Mouse (Mus musculus) hindbrain, embryonic 12.5 days (tissue): Measurements from ENCODE around the gene Chst8. TPM values are rescaled to one million over a fixed set of nuclear protein-coding genes. Genes with fewer than 3 reads are reported as not detected.
A peak's percentile ranks its signal among the peaks of the same experiment; 100 is the strongest.

Experiments used
- ATAC-seq: fragments of 200-750 bp; cut with Nextera tagmentation; 2 replicates; pipeline ENCODE4 v1.8.0; 2017; ENCODE audit warnings: moderate TSS enrichment; ENCODE audit not compliant: low FRiP score
- H3K27ac ChIP-seq: fragments of 300-500 bp; sonication (generic); 2 replicates; pipeline ENCODE4 v1.5.1; 2016; ENCODE audit warnings: mild to moderate bottlenecking
- H3K27me3 ChIP-seq: fragments of 300-500 bp; sonication (generic); 2 replicates; pipeline ENCODE4 v1.6.1; 2016; ENCODE audit warnings: mild to moderate bottlenecking
- H3K36me3 ChIP-seq: fragments of 300-500 bp; sonication (generic); 2 replicates; pipeline ENCODE4 v1.6.1; 2016; ENCODE audit warnings: mild to moderate bottlenecking
- H3K4me1 ChIP-seq: fragments of 300-500 bp; sonication (generic); 2 replicates; pipeline ENCODE4 v1.6.1; 2016
- H3K4me2 ChIP-seq: fragments of 300-500 bp; sonication (generic); replicated peaks from 2 replicates; pipeline ENCODE4 v1.6.1; 2016; ENCODE audit warnings: mild to moderate bottlenecking
- H3K4me3 ChIP-seq: fragments of 300-500 bp; sonication (generic); 2 replicates; pipeline ENCODE4 v1.5.1; 2016; ENCODE audit warnings: mild to moderate bottlenecking
- H3K9ac ChIP-seq: fragments of 300-500 bp; sonication (generic); 2 replicates; pipeline ENCODE4 v1.6.1; 2016; ENCODE audit warnings: mild to moderate bottlenecking, moderate library complexity
- H3K9me3 ChIP-seq: fragments of 300-500 bp; sonication (generic); replicated peaks from 2 replicates; pipeline ENCODE4 v1.6.1; 2016; ENCODE audit warnings: mild to moderate bottlenecking
- WGBS: fragments of 180-500 bp; shearing (Covaris S2); methylation state at CpG from one replicate; pipeline ENCODE4 v1.1.7; 2016; 5-methylcytosine and 5-hydroxymethylcytosine counted together
- polyA plus RNA-seq: library from polyadenylated mRNA; unstranded; fragments of >200 nt; fragmentation: Nextera tagmentation; extraction: Ambion mirVana; gene quantifications from 2 replicates; pipeline ENCODE4 v1.2.1, GENCODE M21; 2016

Chst8 gene
- 22.4 and 24.7 TPM in 2 replicates for polyA plus RNA-seq

- WGBS: 1% methylated on average over 61 of the region's 65 CpGs
- Histone ChIP-seq H3K9me3 (no peaks in the 10 kb centered on the region), H3K27ac (peak within 1 kb of the TSS; percentile 75)
Observed at GRCm38 (mm10) chr7:34812531-34813111, at the start of gene Chst8. Gene Chst8 (minus strand): TSS chr7:34812711.

GRCm38 (mm10) chr7:34858291-34858690, 45.8 kb upstream of the Chst8 start:
- Histone ChIP-seq H3K27me3 (no peaks in the 10 kb centered on the region), H3K4me3 (no peak overlapping the region), H3K9ac (no peak overlapping the region), H3K27ac (no peak overlapping the region), H3K9me3 (no peaks in the 10 kb centered on the region), H3K36me3 (no peaks in the 10 kb centered on the region), H3K4me1 (peaks cover 7% of the 10 kb centered on the region; the same call in 1 of the 2 replicates), H3K4me2 (no peak overlapping the region)
- WGBS: 67% methylated on average over 2 of the region's 2 CpGs
- no peak for ATAC-seq

More at GRCm38 (mm10) chr7:34812531-34813111, at the start of gene Chst8:
- Histone ChIP-seq H3K4me1 (peaks cover 42% of the 10 kb centered on the region), H3K4me2 (peak within 1 kb of the TSS; percentile 95), H3K4me3 (peak within 1 kb of the TSS; percentile 62), H3K36me3 (no peaks in the 10 kb centered on the region), H3K9ac (peak within 1 kb of the TSS; percentile 71), H3K27me3 (peaks cover 65% of the 10 kb centered on the region)
- peak; percentile 81 for ATAC-seq

DNA sequence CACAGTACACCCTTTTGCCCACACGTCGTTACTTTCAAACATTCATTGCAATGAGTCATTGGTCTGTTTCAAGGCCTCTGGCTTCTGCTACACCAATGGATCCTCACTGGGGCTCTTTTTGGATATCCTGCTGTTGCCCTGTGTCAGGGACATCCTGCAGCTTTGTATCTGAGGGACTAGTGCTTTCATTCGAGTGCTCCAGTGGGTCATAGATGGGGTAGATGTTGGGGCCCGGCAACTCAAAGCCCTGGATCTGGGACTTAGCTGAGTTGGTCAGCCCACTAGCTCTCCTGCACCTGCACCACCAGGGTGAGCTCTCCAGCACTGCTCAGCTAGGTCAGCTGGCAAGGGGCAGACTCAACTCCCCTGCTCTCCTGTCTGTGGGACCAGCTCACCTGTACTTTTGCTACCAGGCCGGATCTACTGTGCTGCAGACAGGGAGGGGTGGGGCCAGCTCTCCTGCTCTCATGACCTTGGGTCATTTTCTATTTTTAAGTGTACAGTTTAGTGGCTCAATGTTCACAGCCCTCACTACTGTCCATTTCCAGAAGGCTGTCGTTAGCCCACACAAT, 42.4 kb upstream of the Chst8 start:
- WGBS: 83% methylated on average over 6 of the region's 6 CpGs
- Histone ChIP-seq H3K4me1 (peaks cover 7% of the 10 kb centered on the region; the same call in 1 of the 2 replicates), H3K4me3 (no peak overlapping the region), H3K36me3 (no peaks in the 10 kb centered on the region), H3K9ac (no peak overlapping the region), H3K9me3 (no peaks in the 10 kb centered on the region; the same call in 1 of the 2 replicates), H3K4me2 (no peak overlapping the region), H3K27ac (no peak overlapping the region), H3K27me3 (no peaks in the 10 kb centered on the region)
- no peak for ATAC-seq

DNA sequence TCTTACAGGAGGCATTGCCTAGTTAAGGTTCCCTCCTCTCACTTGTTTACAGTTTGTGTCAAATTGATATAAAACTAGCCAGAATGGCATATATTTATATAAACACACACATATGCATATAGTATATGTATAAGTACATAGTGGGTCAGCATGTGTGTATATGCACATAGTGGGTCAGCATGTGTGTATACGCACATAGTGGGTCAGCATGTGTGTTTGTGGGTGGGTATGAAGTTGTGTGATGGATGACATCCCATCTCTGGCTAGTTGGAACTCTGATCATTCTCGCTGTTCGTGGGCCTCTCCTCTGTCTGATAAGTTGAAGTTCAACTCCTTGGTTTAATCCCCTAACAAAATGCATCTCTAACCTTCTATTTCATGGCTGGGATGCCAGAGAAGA, 40.9 kb upstream of the Chst8 start:
- H3K9me3 ChIP-seq: no peaks in the 10 kb centered on the region; the same call in 1 of the 2 replicates
- 92% methylated on average over 3 of the region's 3 CpGs for WGBS

DNA sequence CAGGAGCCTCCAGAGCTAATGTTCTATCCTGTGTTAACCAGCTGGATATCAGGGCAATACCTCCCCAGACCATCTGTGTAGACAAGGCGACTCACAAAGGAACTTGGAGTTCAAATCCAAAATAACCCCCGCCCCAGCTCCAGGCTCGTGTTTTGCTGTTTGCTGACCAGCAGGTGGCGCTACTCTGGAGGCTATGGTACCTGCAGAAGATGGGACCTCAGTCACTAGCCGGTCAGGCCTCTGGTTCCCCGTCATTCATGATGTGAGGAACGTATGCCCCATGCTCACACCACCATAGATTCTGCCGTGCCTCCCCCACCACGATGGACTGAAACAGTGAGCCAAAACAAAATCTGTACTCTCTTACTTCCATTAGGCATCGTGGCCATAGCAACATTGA, 37.1 kb upstream of the Chst8 start:
- WGBS: 34% methylated on average over 10 of the region's 10 CpGs
- Histone ChIP-seq H3K4me2 (no peak overlapping the region), H3K36me3 (no peaks in the 10 kb centered on the region), H3K9ac (no peak overlapping the region), H3K27ac (no peak overlapping the region), H3K4me1 (peaks cover 13% of the 10 kb centered on the region), H3K4me3 (no peak overlapping the region), H3K9me3 (no peaks in the 10 kb centered on the region; the same call in 1 of the 2 replicates), H3K27me3 (no peaks in the 10 kb centered on the region)
- no peak for ATAC-seq

More for the DNA sequence above, 40.9 kb upstream of the Chst8 start:
- no peak overlapping the region for H3K27ac ChIP-seq
- H3K4me2 ChIP-seq: no peak overlapping the region
- no peak overlapping the region for H3K9ac ChIP-seq
- no peaks in the 10 kb centered on the region for H3K27me3 ChIP-seq
- ATAC-seq: no peak
- H3K36me3 ChIP-seq: no peaks in the 10 kb centered on the region
- peaks cover 5% of the 10 kb centered on the region for H3K4me1 ChIP-seq
- H3K4me3 ChIP-seq: no peak overlapping the region

DNA sequence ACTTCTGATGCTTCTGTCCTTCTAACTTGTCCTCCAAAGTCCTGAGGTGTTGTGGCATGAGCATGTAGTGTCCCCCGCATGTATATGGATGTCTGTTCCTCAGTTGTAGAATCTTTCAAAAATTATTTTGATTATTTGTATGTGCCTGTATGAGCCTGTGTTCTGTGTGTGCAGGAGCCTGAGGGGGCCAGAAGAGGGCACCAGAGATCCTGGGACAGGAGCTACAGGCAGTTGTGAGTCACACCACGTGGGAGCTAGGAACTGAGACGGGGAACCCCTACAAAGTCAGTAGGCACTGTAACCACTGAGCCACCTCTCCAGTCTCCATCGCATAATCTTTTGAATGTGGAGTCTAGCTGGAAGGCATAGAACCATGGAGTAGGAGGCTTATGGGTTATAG, 36.3 kb upstream of the Chst8 start:
- Histone ChIP-seq H3K27me3 (no peaks in the 10 kb centered on the region), H3K9me3 (no peaks in the 10 kb centered on the region; the same call in 1 of the 2 replicates), H3K27ac (no peak overlapping the region), H3K36me3 (no peaks in the 10 kb centered on the region), H3K4me3 (no peak overlapping the region), H3K4me1 (peaks cover 13% of the 10 kb centered on the region), H3K9ac (no peak overlapping the region), H3K4me2 (no peak overlapping the region)
- ATAC-seq: no peak
- WGBS: 86% methylated on average over 4 of the region's 4 CpGs

GRCm38 (mm10) chr7:34847900-34848299, 35.4 kb upstream of the Chst8 start:
- Histone ChIP-seq H3K27me3 (no peaks in the 10 kb centered on the region), H3K4me2 (no peak overlapping the region), H3K9me3 (no peaks in the 10 kb centered on the region; the same call in 1 of the 2 replicates), H3K9ac (no peak overlapping the region), H3K36me3 (no peaks in the 10 kb centered on the region), H3K4me1 (peaks cover 13% of the 10 kb centered on the region), H3K27ac (no peak overlapping the region), H3K4me3 (no peak overlapping the region)
- 79% methylated on average over 6 of the region's 6 CpGs for WGBS
- ATAC-seq: 0 out of 2 replicates have a peak, but pooled peaks have one; percentile 33

DNA sequence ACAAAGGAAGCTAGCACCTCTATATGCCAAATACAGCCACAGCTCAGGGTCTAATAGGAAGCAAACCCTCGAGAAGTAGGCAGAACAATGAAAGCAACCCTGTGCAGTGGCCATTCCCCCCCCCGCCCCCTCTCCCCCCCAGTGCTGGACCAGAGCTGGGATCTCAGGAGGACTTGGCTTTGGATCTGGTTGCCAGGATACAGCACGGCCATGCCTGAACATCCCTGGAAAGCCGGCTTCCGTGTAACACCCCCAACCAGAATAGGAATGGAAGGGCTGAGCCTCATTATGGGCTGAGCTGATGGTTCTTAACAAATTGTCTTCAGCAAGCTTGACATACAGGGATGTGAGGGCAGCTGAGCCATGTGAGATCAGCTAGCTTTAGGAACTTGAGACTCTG, 34.9 kb upstream of the Chst8 start:
- peak; percentile 83 for ATAC-seq
- WGBS: 28% methylated on average over 5 of the region's 5 CpGs
- H3K27ac ChIP-seq: 0 out of 2 replicates have a peak overlapping the region, but pooled peaks have one; percentile 4

GRCm38 (mm10) chr7:34838749-34839148, 26.2 kb upstream of the Chst8 start:
- H3K36me3 ChIP-seq: no peaks in the 10 kb centered on the region
- no peaks in the 10 kb centered on the region for H3K27me3 ChIP-seq
- no peak overlapping the region for H3K9ac ChIP-seq
- 90% methylated on average over 4 of the region's 4 CpGs for WGBS
- no peak for ATAC-seq
- H3K4me1 ChIP-seq: no peaks in the 10 kb centered on the region
- no peak overlapping the region for H3K4me2 ChIP-seq
- H3K9me3 ChIP-seq: no peaks in the 10 kb centered on the region
- H3K27ac ChIP-seq: no peak overlapping the region
- H3K4me3 ChIP-seq: no peak overlapping the region

More for the DNA sequence above, 34.9 kb upstream of the Chst8 start:
- Histone ChIP-seq H3K9me3 (no peaks in the 10 kb centered on the region; the same call in 1 of the 2 replicates), H3K4me1 (peaks cover 13% of the 10 kb centered on the region), H3K4me2 (no peak overlapping the region), H3K4me3 (no peak overlapping the region), H3K9ac (no peak overlapping the region), H3K36me3 (no peaks in the 10 kb centered on the region), H3K27me3 (no peaks in the 10 kb centered on the region)

DNA sequence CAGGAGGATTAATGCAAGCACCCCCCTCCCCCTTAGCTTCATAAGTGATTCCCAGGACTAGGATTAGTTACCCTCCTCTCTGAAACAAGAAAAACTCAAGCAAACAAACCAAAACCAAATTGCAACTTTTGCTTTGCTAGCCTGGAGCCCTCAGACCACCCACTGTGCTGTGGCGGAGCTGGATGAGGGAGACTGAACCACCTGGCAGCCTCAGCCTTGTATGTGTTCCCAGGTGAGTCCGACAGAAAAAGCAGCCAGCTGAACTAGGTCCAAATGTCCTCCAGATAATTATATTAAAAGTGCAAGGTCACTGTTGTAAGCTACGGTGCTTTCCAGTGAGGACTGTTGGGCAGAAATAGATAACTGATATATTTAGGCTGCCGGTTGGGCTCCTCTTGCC, 25.7 kb upstream of the Chst8 start:
- Histone ChIP-seq H3K36me3 (no peaks in the 10 kb centered on the region), H3K9me3 (no peaks in the 10 kb centered on the region), H3K9ac (no peak overlapping the region), H3K27ac (no peak overlapping the region), H3K27me3 (no peaks in the 10 kb centered on the region), H3K4me2 (no peak overlapping the region), H3K4me1 (no peaks in the 10 kb centered on the region), H3K4me3 (no peak overlapping the region)
- WGBS: 87% methylated on average over 4 of the region's 4 CpGs
- ATAC-seq: no peak

GRCm38 (mm10) chr7:34826255-34826909, 13.9 kb upstream of the Chst8 start:
- no peak for ATAC-seq
- no peaks in the 10 kb centered on the region for H3K36me3 ChIP-seq
- no peak overlapping the region for H3K4me3 ChIP-seq

GRCm38 (mm10) chr7:34821587-34821986, 9.1 kb upstream of the Chst8 start:
- no peaks in the 10 kb centered on the region for H3K27me3 ChIP-seq
- peaks cover 8% of the 10 kb centered on the region for H3K4me1 ChIP-seq
- H3K4me3 ChIP-seq: no peak overlapping the region
- no peak overlapping the region for H3K4me2 ChIP-seq
- no peaks in the 10 kb centered on the region for H3K36me3 ChIP-seq
- H3K9ac ChIP-seq: no peak overlapping the region
- ATAC-seq: no peak
- H3K27ac ChIP-seq: no peak overlapping the region
- 80% methylated on average over 9 of the region's 9 CpGs for WGBS
- H3K9me3 ChIP-seq: 0 out of 2 replicates have a peak, but pooled peaks cover 4% of the 10 kb centered on the region

More at GRCm38 (mm10) chr7:34826255-34826909, 13.9 kb upstream of the Chst8 start:
- H3K9me3 ChIP-seq: 0 out of 2 replicates have a peak, but pooled peaks cover 5% of the 10 kb centered on the region
- no peaks in the 10 kb centered on the region for H3K4me1 ChIP-seq
- H3K9ac ChIP-seq: no peak overlapping the region
- no peaks in the 10 kb centered on the region for H3K27me3 ChIP-seq
- WGBS: 33% methylated on average over 3 of the region's 3 CpGs
- H3K4me2 ChIP-seq: no peak overlapping the region
- H3K27ac ChIP-seq: no peak overlapping the region
